Mouse (Mus musculus) heart, embryonic 13.5 days (tissue): ENCODE data around the gene Hpse2. TPM values are rescaled to one million over a fixed set of nuclear protein-coding genes. Genes with fewer than 3 reads are reported as not detected.

Source experiments
- ATAC-seq: fragments of 200-750 bp; cut with Nextera tagmentation; 2 replicates; pipeline ENCODE4 v1.8.0; 2017; ENCODE audit warnings: moderate TSS enrichment; ENCODE audit not compliant: insufficient number of reproducible peaks, low FRiP score, low TSS enrichment; ENCODE audit errors: extremely low read depth
- H3K27ac ChIP-seq: fragments of 300-500 bp; sonication (generic); replicated peaks from 2 replicates; pipeline ENCODE4 v1.5.1; 2015; ENCODE audit warnings: moderate library complexity, mild to moderate bottlenecking, inconsistent platforms
- H3K27me3 ChIP-seq: fragments of 300-500 bp; sonication (generic); replicated peaks from 2 replicates; pipeline ENCODE4 v1.6.1; 2015; ENCODE audit warnings: mild to moderate bottlenecking, inconsistent platforms
- H3K36me3 ChIP-seq: fragments of 300-500 bp; sonication (generic); 2 replicates; pipeline ENCODE4 v1.6.1; 2015; ENCODE audit warnings: mild to moderate bottlenecking, inconsistent platforms
- H3K4me1 ChIP-seq: fragments of 300-500 bp; sonication (generic); 2 replicates; pipeline ENCODE4 v1.6.1; 2015; ENCODE audit warnings: inconsistent platforms
- H3K4me2 ChIP-seq: fragments of 300-500 bp; sonication (generic); 2 replicates; pipeline ENCODE4 v1.6.1; 2015; ENCODE audit warnings: inconsistent platforms, mild to moderate bottlenecking, moderate library complexity
- H3K4me3 ChIP-seq: fragments of 300-500 bp; sonication (generic); 2 replicates; pipeline ENCODE4 v1.5.1; 2015; ENCODE audit warnings: moderate library complexity, mild to moderate bottlenecking, inconsistent platforms
- H3K9ac ChIP-seq: fragments of 300-500 bp; sonication (generic); 2 replicates; pipeline ENCODE4 v1.6.1; 2015; ENCODE audit warnings: inconsistent platforms, mild to moderate bottlenecking, moderate library complexity
- H3K9me3 ChIP-seq: fragments of 300-500 bp; sonication (generic); 2 replicates; pipeline ENCODE4 v1.6.1; 2016; ENCODE audit warnings: inconsistent platforms
- WGBS: fragments of 180-500 bp; shearing (Covaris S2); methylation state at CpG from one replicate; pipeline ENCODE4 v1.1.7; 2015; ENCODE audit warnings: mixed read lengths; 5-methylcytosine and 5-hydroxymethylcytosine counted together
- polyA plus RNA-seq: library from polyadenylated mRNA; unstranded; fragments of >200 nt; fragmentation: Nextera tagmentation; extraction: Ambion mirVana; gene quantifications from 2 replicates; pipeline ENCODE4 v1.2.1, GENCODE M21; 2015

Hpse2 gene
- polyA plus RNA-seq: 0.39 and 0.52 TPM in 2 replicates

- Histone ChIP-seq H3K27ac (no peak within 1 kb of the TSS), H3K9ac (no peak within 1 kb of the TSS; the same call in 1 of the 2 replicates)
- no peak for ATAC-seq
Observed at GRCm38 (mm10) chr19:43388017-43388904, at the start of gene Hpse2. TSS of gene Hpse2 (minus strand) at chr19:43388355.

DNA sequence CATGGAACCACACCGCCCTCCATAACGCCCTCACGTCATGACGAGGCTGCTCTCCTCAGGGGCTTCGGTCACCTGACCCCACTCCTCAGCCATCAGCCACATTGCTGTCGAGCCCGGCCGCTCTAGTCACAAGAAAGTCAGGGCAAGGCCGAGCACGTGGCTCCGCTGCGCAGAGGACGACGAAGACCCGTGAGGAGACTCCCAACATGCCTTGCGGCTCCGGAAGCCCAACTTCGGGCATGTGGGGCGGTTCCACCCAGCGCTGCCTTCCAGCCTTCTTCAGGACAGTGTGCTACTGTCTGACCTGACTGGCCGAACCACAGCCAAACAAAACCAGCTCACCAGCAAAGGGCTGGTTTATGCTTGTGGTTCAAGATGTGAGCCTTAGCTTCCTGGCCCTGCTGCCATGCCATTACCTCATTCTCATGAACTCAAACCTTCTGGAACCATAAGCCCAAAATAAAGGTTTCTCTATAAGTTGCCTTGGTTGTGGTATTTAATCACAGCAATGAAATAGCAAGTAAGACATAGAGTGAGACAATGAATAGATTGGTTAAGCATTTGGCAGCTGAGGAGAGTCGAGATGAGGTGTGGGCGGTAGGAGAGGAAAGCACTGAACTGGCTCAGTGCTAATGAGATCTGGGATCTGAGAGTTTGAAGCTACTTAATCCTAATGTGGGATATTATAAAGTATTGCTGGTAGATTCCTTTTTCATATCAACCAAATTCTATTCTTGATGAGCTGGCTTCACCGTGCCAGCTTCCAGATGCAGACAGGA lies 39.5 kb upstream of the Hpse2 start:
- H3K9ac ChIP-seq: no peak overlapping the region
- 74% methylated on average over 24 of the region's 24 CpGs for WGBS
- no peak overlapping the region for H3K4me2 ChIP-seq
- no peaks in the 10 kb centered on the region for H3K4me1 ChIP-seq
- H3K27me3 ChIP-seq: peaks cover 25% of the 10 kb centered on the region
- no peaks in the 10 kb centered on the region for H3K36me3 ChIP-seq
- H3K27ac ChIP-seq: no peak overlapping the region
- H3K9me3 ChIP-seq: no peaks in the 10 kb centered on the region
- no peak overlapping the region for H3K4me3 ChIP-seq
- ATAC-seq: no peak

More at GRCm38 (mm10) chr19:43388017-43388904, at the start of gene Hpse2:
- no peaks in the 10 kb centered on the region for H3K36me3 ChIP-seq
- 1% methylated on average over 18 of the region's 18 CpGs for WGBS
- peaks cover 37% of the 10 kb centered on the region for H3K4me1 ChIP-seq
- H3K4me2 ChIP-seq: peak within 1 kb of the TSS; percentile 71
- peak within 1 kb of the TSS; percentile 51 for H3K4me3 ChIP-seq
- peaks cover 74% of the 10 kb centered on the region for H3K27me3 ChIP-seq
- H3K9me3 ChIP-seq: no peaks in the 10 kb centered on the region

- Histone ChIP-seq H3K27me3 (peaks cover 17% of the 10 kb centered on the region; the same call in 1 of the 2 replicates), H3K4me2 (no peak overlapping the region), H3K4me3 (no peak overlapping the region), H3K36me3 (no peaks in the 10 kb centered on the region), H3K9ac (no peak overlapping the region), H3K4me1 (no peaks in the 10 kb centered on the region), H3K27ac (no peak overlapping the region), H3K9me3 (no peaks in the 10 kb centered on the region)
- WGBS: 63% methylated on average over 2 of the region's 2 CpGs
- ATAC-seq: no peak
Observed at GRCm38 (mm10) chr19:43424082-43424481, 35.9 kb upstream of the Hpse2 start.

DNA sequence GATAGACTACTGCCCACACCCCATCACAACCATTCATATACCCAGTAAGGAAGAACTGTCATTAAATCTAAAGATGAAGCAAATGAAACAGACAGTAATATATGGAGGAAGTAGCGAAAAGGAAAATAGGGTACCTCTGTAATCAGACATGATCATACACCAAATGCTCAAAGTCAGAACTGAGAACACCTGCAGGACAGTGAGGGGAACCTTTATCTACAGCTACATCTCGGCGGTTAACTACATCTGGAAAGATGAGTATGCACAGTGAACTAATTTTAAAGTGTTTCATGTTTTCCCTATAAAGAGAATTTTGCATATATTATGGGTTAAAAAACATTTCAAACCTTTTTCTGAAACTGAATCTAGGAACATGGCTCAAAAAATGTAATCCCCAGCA lies 32.4 kb upstream of the Hpse2 start:
- ATAC-seq: no peak
- no peak overlapping the region for H3K4me3 ChIP-seq
- H3K27ac ChIP-seq: no peak overlapping the region
- WGBS: 71% methylated on average over 3 of the region's 3 CpGs
- no peaks in the 10 kb centered on the region for H3K27me3 ChIP-seq
- H3K4me2 ChIP-seq: no peak overlapping the region
- no peaks in the 10 kb centered on the region for H3K36me3 ChIP-seq
- no peak overlapping the region for H3K9ac ChIP-seq
- H3K4me1 ChIP-seq: no peaks in the 10 kb centered on the region
- H3K9me3 ChIP-seq: no peaks in the 10 kb centered on the region

- no peaks in the 10 kb centered on the region for H3K9me3 ChIP-seq
- ATAC-seq: no peak
- H3K4me1 ChIP-seq: no peaks in the 10 kb centered on the region
- no peak overlapping the region for H3K4me3 ChIP-seq
- H3K27ac ChIP-seq: no peak overlapping the region
- H3K4me2 ChIP-seq: no peak overlapping the region
- H3K9ac ChIP-seq: no peak overlapping the region
- no peaks in the 10 kb centered on the region for H3K36me3 ChIP-seq
- WGBS: 45% methylated on average over 2 of the region's 2 CpGs
- H3K27me3 ChIP-seq: no peaks in the 10 kb centered on the region
Observed at GRCm38 (mm10) chr19:43415565-43415964, 27.4 kb upstream of the Hpse2 start.

DNA sequence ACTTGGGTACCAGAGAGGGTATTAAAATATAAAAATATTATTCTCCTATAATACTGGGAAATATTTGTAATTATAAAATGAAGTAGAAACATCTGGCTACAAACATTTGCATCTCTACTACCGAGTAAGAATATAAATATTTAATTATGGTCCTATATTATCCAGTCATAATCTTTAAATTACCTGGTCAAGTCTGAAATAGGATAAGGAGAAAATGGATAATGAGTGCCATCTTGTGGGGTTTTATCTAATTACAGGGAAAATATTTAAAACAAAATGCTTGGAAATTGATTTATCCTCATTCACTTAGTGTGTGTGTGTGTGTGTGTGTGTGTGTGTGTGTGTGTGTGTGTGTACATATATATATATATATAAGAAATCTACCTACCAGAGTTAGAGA lies 19.0 kb upstream of the Hpse2 start:
- 36% methylated on average over 1 of the region's 1 CpGs for WGBS
- Histone ChIP-seq H3K36me3 (no peaks in the 10 kb centered on the region), H3K9ac (no peak overlapping the region)

GRCm38 (mm10) chr19:43396327-43396726 lies 8.2 kb upstream of the Hpse2 start:
- 4% methylated on average over 4 of the region's 4 CpGs for WGBS
- Histone ChIP-seq H3K36me3 (no peaks in the 10 kb centered on the region), H3K9me3 (no peaks in the 10 kb centered on the region), H3K4me2 (no peak overlapping the region), H3K27ac (no peak overlapping the region), H3K27me3 (peaks cover 22% of the 10 kb centered on the region), H3K4me3 (no peak overlapping the region), H3K9ac (no peak overlapping the region), H3K4me1 (no peaks in the 10 kb centered on the region)
- ATAC-seq: no peak

More for the DNA sequence above, 19.0 kb upstream of the Hpse2 start:
- H3K27me3 ChIP-seq: no peaks in the 10 kb centered on the region
- no peak overlapping the region for H3K4me2 ChIP-seq
- no peak for ATAC-seq
- H3K9me3 ChIP-seq: no peaks in the 10 kb centered on the region
- H3K4me3 ChIP-seq: no peak overlapping the region
- H3K4me1 ChIP-seq: no peaks in the 10 kb centered on the region; the same call in 1 of the 2 replicates
- no peak overlapping the region for H3K27ac ChIP-seq

DNA sequence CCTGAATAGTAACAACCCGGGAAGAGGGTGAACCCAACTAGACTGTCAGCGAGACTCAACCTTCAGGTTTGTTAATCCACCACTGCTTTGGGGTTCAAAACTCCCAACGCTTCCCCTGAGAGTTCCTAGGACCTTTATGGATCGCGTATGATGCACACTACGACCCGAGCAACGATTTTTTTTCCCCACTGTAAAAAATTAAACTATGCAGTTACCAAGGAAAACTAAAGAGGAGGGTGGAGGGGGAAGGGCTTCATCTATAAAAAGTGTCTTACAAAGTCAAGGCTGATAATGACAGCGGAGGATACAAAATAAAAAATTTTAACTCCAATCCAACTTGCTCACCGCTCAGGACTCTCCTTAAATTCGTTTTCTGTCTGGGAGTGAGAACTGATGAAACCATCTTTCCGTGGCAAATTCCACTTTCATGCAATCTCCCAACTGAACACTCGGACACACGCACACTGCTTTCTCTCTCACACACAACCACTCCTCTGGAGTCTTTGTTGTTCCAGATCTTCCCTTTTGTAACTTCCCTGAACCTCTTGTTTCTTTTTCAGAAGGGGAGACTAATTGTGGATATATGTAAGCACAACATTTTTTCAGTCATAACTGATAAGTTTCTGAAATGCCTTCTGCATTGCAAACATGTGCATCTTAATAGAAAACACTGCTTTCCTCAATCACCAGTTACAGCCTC lies 934 bp downstream of the Hpse2 start:
- no peak overlapping the region; the same call in 1 of the 2 replicates for H3K9ac ChIP-seq
- H3K4me3 ChIP-seq: peak overlapping the region; percentile 51
- WGBS: 4% methylated on average over 14 of the region's 14 CpGs
- no peaks in the 10 kb centered on the region for H3K36me3 ChIP-seq
- no peaks in the 10 kb centered on the region for H3K9me3 ChIP-seq
- no peak overlapping the region for H3K27ac ChIP-seq
- H3K27me3 ChIP-seq: peaks cover 83% of the 10 kb centered on the region
- H3K4me2 ChIP-seq: peak overlapping the region; percentile 71
- no peak for ATAC-seq
- peaks cover 37% of the 10 kb centered on the region for H3K4me1 ChIP-seq

GRCm38 (mm10) chr19:43386041-43386952 lies 1.9 kb downstream of the Hpse2 start:
- Histone ChIP-seq H3K27ac (no peak overlapping the region), H3K4me3 (peak overlapping the region; percentile 51), H3K27me3 (peaks cover 84% of the 10 kb centered on the region), H3K4me2 (peak overlapping the region; percentile 71), H3K4me1 (peaks cover 37% of the 10 kb centered on the region), H3K9ac (peak overlapping the region; percentile 48), H3K36me3 (no peaks in the 10 kb centered on the region), H3K9me3 (no peaks in the 10 kb centered on the region)
- under 1% methylated on average over 48 of the region's 48 CpGs for WGBS
- ATAC-seq: no peak

DNA sequence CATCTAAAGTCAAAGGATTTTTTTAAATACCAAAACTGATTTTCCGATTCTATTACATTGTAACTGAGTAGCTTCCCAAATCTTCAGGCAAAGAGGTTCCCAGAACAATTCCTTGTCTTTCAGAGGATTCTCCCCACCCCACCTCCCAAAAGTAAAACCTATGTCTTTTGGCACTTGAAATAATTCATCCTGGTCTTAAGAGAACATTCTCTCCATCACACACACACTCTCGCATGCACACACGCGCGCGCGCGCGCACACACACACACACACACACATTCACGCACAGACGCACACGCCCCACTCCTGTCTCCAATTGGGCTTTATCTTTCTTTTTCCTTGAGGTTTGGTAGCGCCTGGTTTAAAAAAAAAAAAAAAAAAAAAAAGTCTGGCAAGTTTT lies 2.7 kb downstream of the Hpse2 start:
- Histone ChIP-seq H3K4me1 (peaks cover 37% of the 10 kb centered on the region), H3K4me2 (peak overlapping the region; percentile 71), H3K9ac (no peak overlapping the region), H3K9me3 (no peaks in the 10 kb centered on the region), H3K27ac (no peak overlapping the region), H3K4me3 (peak overlapping the region; percentile 51), H3K27me3 (peaks cover 83% of the 10 kb centered on the region), H3K36me3 (no peaks in the 10 kb centered on the region)
- WGBS: 7% methylated on average over 13 of the region's 13 CpGs
- no peak for ATAC-seq
